Mouse (Mus musculus): ENCODE results near the gene Gpr85.
"Not testable (repeated sequence)": the region's sequence is repeated elsewhere in the genome, so short reads cannot be mapped to it uniquely, and the experiment has no call there.

The Gpr85 gene

GRCm38 (mm10) chr6:13839345-13840054, at the start of gene Gpr85:
Gpr85 (minus strand) TSS chr6:13839942.
- DNase-seq, result peak; percentile 33

GRCm38 (mm10) chr6:13884877-13885592, 45.3 kb upstream of the Gpr85 start:
- DNase-seq, result peak; percentile 79

GRCm38 (mm10) chr6:13882919-13883318, 43.2 kb upstream of the Gpr85 start:
- DNase-seq, result no peak

DNA sequence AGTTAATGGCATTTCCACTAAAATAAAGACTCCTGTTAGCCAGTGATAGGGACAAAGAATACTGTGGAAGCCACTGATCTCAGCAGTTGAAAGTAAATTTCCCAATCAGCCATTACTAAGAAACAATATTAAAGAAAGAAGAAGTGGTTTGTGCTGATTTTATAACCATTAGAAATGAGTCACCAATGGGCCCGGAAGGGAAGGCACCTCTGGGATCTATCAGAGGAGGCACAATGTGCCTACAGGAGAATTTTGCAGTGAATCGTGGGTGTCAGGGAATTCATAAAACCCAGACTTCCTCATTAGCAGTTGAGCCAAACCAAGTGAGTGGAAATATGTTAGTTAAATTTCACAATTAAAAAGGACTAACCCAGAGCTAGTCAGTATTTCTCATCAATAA, 34.2 kb upstream of the Gpr85 start:
- no peak for DNase-seq

GRCm38 (mm10) chr6:13872076-13872475, 32.3 kb upstream of the Gpr85 start:
- DNase-seq, result no peak

- no peak for DNase-seq
Measured at GRCm38 (mm10) chr6:13871625-13871958, 31.9 kb upstream of the Gpr85 start.

GRCm38 (mm10) chr6:13870919-13871624, 31.3 kb upstream of the Gpr85 start, which contains the start of gene 2610001J05Rik:
2610001J05Rik (minus strand) TSS chr6:13871518.
- peak; percentile 85 for DNase-seq

- no peak for DNase-seq
Measured at GRCm38 (mm10) chr6:13870289-13870741, 30.6 kb upstream of the Gpr85 start.

GRCm38 (mm10) chr6:13860596-13860995, 20.9 kb upstream of the Gpr85 start:
- no peak for DNase-seq

DNA sequence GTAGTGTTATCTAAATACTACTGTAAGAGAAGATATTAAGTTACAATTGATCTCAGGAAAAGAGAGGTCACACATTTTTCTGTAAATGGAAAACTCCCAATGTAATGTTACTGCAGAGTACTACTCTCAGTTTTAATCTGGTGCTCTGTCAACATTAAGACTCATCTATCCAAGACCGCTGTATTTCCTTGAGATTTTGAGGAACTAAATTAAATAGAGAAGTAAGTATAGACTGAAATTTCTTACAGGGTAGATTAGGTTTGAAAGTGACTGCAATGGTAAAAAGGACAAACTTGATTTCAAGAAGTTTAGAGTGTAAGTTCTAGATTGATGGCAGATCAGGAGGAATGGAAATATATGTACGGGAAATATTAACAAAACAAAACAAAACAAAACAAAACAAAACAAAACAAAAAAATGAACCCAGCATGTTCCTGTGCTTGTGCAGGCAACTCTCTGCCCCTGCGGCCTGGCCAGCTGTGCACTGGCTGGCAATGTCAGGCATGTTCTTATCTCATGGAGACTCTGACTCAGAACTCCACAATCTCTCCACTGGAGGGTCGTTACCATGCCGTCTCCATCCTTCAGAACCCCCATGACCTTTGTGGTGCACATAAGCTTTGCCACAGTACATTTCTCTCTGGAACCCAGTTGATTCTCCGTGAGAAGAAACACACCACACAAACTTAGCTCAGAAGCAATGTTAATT, 20.3 kb upstream of the Gpr85 start:
- DNase-seq, result no peak

GRCm38 (mm10) chr6:13854230-13854629, 14.5 kb upstream of the Gpr85 start:
- no peak for DNase-seq

DNA sequence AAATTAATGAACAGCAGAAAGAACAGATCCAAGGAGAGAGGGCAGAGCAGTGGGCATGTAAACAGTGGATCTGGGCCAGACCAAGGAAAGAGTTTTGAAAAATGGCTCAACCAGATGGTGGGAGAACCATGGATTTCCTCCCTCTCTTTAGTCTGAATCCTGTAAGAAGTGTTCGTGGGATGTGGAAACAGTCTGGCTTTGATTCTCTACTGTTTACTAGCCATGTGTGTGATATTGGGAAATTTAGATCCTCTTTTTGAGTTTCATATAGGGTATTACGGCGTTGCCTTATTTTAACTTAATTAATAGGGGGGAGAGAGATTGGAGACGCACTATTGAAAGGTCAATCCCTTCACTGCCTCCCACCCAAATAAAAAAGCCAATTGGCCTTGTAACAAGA, 13.5 kb upstream of the Gpr85 start:
- DNase-seq, result no peak

DNA sequence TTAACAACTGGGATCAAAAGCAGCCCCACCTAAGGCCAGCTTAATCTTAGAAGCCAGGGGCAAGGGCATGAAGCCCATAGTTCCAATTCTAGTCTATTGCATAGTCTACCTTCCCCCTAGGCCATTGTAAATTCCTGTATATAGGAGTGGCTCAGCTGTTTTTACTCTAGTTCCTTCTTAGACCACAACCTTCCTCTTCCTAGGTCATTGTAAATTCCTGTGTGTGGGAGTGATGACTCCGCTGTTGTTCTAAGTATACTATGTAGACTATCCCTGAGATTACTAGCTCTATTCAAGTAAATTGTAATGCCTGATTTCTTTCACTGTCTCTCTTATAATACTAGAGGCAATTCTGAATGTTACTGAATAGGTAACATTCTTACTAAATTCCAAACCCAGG, 6.3 kb upstream of the Gpr85 start:
- not testable (repeated sequence) for DNase-seq

- peak; percentile 80 for DNase-seq
Measured at GRCm38 (mm10) chr6:13838677-13839344, 931 bp downstream of the Gpr85 start.

- peak; percentile 40 for DNase-seq
Measured at GRCm38 (mm10) chr6:13837916-13838676, 1.6 kb downstream of the Gpr85 start.

DNA sequence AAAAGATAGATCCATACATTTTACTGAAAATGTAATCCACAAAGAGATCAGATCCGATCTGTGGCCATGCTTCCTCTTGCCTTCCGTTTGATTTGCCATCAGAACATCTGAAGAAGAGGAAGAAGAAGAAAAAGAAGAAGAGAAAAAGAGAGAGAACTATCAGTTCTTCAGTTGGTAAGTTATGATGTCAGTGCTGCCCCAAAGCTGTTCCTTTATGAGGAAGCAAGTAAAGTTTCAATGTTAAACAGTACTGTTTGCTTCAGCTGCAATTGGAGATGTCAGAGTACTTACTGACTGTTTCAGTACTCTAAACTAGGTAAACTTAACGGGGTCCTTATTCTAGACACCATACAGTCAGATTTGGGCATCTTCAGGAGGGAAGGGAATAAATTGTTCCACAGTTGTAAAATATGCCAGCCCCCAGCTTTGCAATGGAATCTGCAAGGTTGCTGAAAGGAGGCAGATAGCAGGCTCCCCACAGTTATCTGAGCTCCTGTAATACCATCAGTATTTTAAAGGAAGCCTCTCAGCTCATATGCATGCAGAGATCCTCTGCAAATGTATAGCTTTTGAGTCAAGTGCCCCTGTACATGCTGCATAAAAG, 2.7 kb downstream of the Gpr85 start:
- no peak for DNase-seq

DNA sequence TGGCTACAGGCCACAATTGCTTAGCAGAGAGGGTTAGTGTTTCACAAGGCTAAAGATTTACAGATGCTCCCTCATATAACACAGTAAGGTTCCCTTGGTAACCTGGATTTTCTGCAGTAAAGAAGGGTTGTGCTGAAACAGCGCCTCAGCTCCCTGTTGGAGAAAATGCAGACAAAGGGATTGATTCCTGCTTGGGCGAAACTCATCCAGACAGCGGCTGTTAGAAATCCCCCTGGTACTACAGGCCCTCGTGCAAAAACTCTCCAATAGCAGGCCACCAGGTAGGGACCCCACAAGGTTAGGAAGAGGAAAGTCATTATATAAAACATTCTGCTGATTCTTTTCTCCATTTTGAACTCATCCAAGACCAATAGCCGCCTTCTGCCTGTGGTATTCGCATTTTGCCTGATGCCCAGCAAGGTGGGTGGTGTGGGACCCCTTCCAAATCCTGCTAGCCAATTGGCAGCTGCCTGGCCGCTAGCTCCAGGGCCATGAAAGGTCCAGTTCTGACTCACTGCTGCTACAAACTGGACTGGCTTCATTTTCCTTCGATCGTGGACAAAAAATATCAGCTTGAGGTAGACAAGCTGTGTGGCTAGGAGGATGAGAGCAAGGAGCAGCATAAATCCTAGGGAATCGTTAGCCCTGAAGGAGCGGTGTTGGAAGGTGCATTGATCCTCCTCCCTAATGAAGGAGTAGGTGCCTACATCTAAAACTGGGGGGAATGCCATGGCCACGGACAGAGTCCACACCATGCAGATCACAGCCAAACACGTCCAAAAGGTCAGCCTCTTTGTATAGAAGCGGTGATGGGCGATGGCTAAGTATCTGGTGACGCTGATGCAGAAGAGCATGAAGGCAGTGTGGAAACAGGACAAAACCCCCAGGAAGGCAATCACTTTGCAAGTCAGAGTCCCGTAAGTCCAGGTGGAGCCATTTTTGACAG, 3.7 kb downstream of the Gpr85 start:
- DNase-seq, result peak; percentile 75

DNA sequence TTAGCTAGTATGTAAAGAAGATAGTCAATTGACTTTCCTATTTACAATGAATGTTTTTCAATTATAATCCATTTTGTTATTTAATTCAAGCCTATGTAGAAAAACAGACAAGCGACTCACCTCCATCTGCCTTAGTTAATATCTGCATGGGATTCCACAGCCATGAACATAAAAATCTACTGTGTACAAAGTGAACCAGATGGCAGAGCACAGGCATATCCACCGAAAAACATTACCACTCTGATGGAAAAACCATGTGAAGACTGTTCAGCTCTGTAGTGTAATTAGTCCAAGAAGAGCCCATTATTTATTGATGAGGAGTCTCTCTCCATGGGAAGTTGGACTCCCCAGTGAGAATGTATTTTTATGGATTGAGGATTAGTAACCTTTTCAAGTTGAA, 7.0 kb downstream of the Gpr85 start:
- DNase-seq, result no peak

DNA sequence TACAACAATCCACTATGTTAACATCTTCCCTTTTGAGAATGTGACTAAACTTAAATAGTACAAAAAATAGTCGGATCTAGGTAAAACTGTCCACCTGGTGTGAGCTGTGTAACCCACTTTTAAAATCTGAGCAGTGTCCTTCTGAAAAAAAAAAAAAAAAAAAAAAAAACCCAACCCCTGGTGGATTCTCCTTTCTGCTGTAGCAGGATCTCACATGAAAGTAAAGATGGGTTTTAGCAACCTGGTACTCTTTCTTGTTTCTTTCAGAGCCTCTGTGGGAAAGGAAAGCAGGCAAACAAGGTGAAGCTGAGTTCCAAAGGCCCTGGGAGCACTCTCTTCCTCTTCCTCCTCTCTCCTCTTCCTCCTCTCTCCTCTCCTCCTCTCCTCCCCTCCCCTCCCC, 10.9 kb downstream of the Gpr85 start:
- DNase-seq, result no peak

- DNase-seq, result no peak
Measured at GRCm38 (mm10) chr6:13816661-13817060, 23.1 kb downstream of the Gpr85 start.
